Comparison of ENCODE assay signal across 11 mouse cellular contexts in genomic region chr10:37338073-37338912, GRCm38 (mm10).
DNase-seq lines count a peak whose midpoint lies in the region; ATAC-seq lines count a peak whose summit lies in the region.
"Had no signal": no experiment of that assay in that cellular context is flagged by ENCODE, and none has a peak within 500 bp of the region (broad histone marks: within the 10 kb centered on the region; RNA-seq: fewer than 3 reads in every experiment).

No protein-coding gene starts in this region.

- H3K9me3 ChIP-seq in liver, embryonic 15.5 days (replicated peaks) = no peaks in the 10 kb centered on the region
- H3K9me3 ChIP-seq in liver, embryonic 11.5 days (ENCODE audit: control insufficient read depth, low read length) = no peaks in the 10 kb centered on the region
- no peaks in the 10 kb centered on the region; the same call in 1 of the 2 replicates for H3K9me3 ChIP-seq in stomach, embryonic 16.5 days (replicated peaks; ENCODE audit: control insufficient read depth, low read length)
- H3K9me3 ChIP-seq: limb, embryonic 15.5 days had no signal

- peak; percentile 28 for ATAC-seq in liver, embryonic 15.5 days (ENCODE audit: insufficient read depth)
- ATAC-seq in liver, embryonic 11.5 days (replicated peaks; ENCODE audit: low FRiP score) = no peak
- ATAC-seq in stomach, embryonic 16.5 days (ENCODE audit: insufficient read depth, low FRiP score) = no peak

- H3K79me2 ChIP-seq in macrophage (ENCODE audit: inconsistent target) = no peaks in the 10 kb centered on the region

- DNase-seq in adrenal gland, adult (ENCODE audit: inconsistent age in 2 of 2, low spot score in 1 of 2) = peak; percentile 7 to 55
- DNase-seq in adrenal gland, postnatal 14 days = no peak
- no peak for DNase-seq in liver, embryonic 11.5 days (ENCODE audit: low spot score)
- no peak for DNase-seq in embryo, embryonic 10.5 days (ENCODE audit: low spot score)
- no peak for DNase-seq in ovary, postnatal 10 days (ENCODE audit: low spot score)
- DNase-seq: thymus, postnatal 4 days had no signal

- 37% methylated on average over 4 of the region's 4 CpGs for WGBS in liver, embryonic 15.5 days (ENCODE audit: insufficient replicate concordance)
- 43% methylated on average over 4 of the region's 4 CpGs for WGBS in liver, embryonic 11.5 days
- 41% methylated on average over 4 of the region's 4 CpGs for WGBS in macrophage (ENCODE audit: missing documents)
- WGBS in stomach, embryonic 16.5 days = 59% methylated on average over 4 of the region's 4 CpGs

- H3K4me3 ChIP-seq in liver, embryonic 15.5 days (replicated peaks) = no peak overlapping the region
- no peak overlapping the region for H3K4me3 ChIP-seq in liver, embryonic 11.5 days (ENCODE audit: low read depth, low read length)
- H3K4me3 ChIP-seq in macrophage (ENCODE audit: inconsistent target) = no peak overlapping the region
- no peak overlapping the region for H3K4me3 ChIP-seq in stomach, embryonic 16.5 days (replicated peaks; ENCODE audit: low read length)
- H3K4me3 ChIP-seq: limb, embryonic 15.5 days had no signal

- H3K4me2 ChIP-seq in liver, embryonic 15.5 days = no peak overlapping the region
- H3K4me2 ChIP-seq in liver, embryonic 11.5 days = no peak overlapping the region
- H3K4me2 ChIP-seq in stomach, embryonic 16.5 days (ENCODE audit: low read depth, low read length) = no peak overlapping the region
- H3K4me2 ChIP-seq: hindbrain, embryonic 14.5 days; limb, embryonic 15.5 days had no signal

- H3K27ac ChIP-seq in liver, embryonic 15.5 days (replicated peaks) = no peak overlapping the region; the same call in 1 of the 2 replicates
- H3K27ac ChIP-seq in liver, embryonic 11.5 days (ENCODE audit: low read depth, low read length) = no peak overlapping the region
- H3K27ac ChIP-seq in macrophage = peak overlapping the region; percentile 93
- 0 out of 2 replicates have a peak overlapping the region, but pooled peaks have one; percentile 1 for H3K27ac ChIP-seq in stomach, embryonic 16.5 days (ENCODE audit: low read length)
- H3K27ac ChIP-seq: hindbrain, embryonic 14.5 days; limb, embryonic 15.5 days had no signal

- H3K9ac ChIP-seq in liver, embryonic 15.5 days = no peak overlapping the region
- no peak overlapping the region for H3K9ac ChIP-seq in liver, embryonic 11.5 days (ENCODE audit: low read depth, low read length)
- no peak overlapping the region for H3K9ac ChIP-seq in stomach, embryonic 16.5 days (ENCODE audit: low read length)
- H3K9ac ChIP-seq: hindbrain, embryonic 14.5 days; limb, embryonic 15.5 days had no signal

- no peaks in the 10 kb centered on the region for H3K4me1 ChIP-seq in liver, embryonic 15.5 days (replicated peaks)
- H3K4me1 ChIP-seq in liver, embryonic 11.5 days (replicated peaks; ENCODE audit: control insufficient read depth, insufficient read depth, low read length) = 0 out of 2 replicates have a peak, but pooled peaks cover 3% of the 10 kb centered on the region
- H3K4me1 ChIP-seq in stomach, embryonic 16.5 days (ENCODE audit: control insufficient read depth, insufficient read depth, low read length) = no peaks in the 10 kb centered on the region; the same call in 1 of the 2 replicates
- H3K4me1 ChIP-seq: limb, embryonic 15.5 days had no signal

- H3K27me3 ChIP-seq in liver, embryonic 15.5 days = no peaks in the 10 kb centered on the region
- no peaks in the 10 kb centered on the region for H3K27me3 ChIP-seq in liver, embryonic 11.5 days (replicated peaks; ENCODE audit: control insufficient read depth, insufficient read depth, low read length)
- H3K27me3 ChIP-seq in stomach, embryonic 16.5 days (ENCODE audit: control insufficient read depth, insufficient read depth, low read length) = no peaks in the 10 kb centered on the region
- H3K27me3 ChIP-seq: limb, embryonic 15.5 days had no signal

- H3K36me3 ChIP-seq in liver, embryonic 15.5 days (replicated peaks) = no peaks in the 10 kb centered on the region
- H3K36me3 ChIP-seq in liver, embryonic 11.5 days (ENCODE audit: control insufficient read depth, insufficient read depth, low read length) = no peaks in the 10 kb centered on the region
- H3K36me3 ChIP-seq in macrophage (ENCODE audit: inconsistent target) = no peaks in the 10 kb centered on the region
- no peaks in the 10 kb centered on the region for H3K36me3 ChIP-seq in stomach, embryonic 16.5 days (ENCODE audit: control insufficient read depth, insufficient read depth, low read length)
- H3K36me3 ChIP-seq: limb, embryonic 15.5 days had no signal

Comparison
In these comparisons a context has a peak if more than half of its experiments do, and no peak if none do; other contexts are left out.
1. DNase-seq: peak in adrenal gland, adult (2 of 2); none in adrenal gland, postnatal 14 days (single experiment), liver, embryonic 11.5 days (single experiment), embryo, embryonic 10.5 days (single experiment) and ovary, postnatal 10 days (single experiment).
2. H3K27ac ChIP-seq: peak in macrophage (single experiment) and stomach, embryonic 16.5 days (single experiment); none in liver, embryonic 15.5 days (single experiment) and liver, embryonic 11.5 days (single experiment).